Mouse (Mus musculus): ENCODE results near the gene U2af2.

DNA sequence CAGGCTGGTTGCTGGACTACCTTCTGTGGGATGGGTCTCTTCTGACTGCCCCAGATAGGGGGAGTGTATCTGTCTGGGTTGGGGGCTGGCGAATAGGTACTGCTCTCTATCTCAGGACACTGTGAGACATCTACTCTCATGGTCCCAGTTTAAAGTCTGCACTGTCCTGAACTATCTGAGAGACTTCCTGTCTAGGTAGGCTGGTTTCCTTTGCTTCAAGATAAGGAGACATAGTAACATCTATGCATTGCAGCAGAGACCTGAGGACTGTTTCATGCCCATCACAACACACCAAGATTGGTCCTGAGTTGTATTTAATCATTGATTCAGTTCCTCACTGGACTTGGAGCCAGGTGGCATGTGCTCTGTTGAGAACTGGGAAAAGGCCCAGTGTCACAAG, 23.6 kb downstream of the U2af2 start:
- TF ChIP-seq CTCF (IDR thresholded peaks at IDR 0.05; ENCODE audit: borderline replicate concordance, control insufficient read depth, extremely low read depth, insufficient read depth, low read length, poor library complexity) (no peak), POLR2A (IDR thresholded peaks at IDR 0.05; ENCODE audit: control insufficient read depth, extremely low read depth, insufficient read depth, low read length, poor library complexity) (no peak)
